26 mouse cellular contexts compared by ENCODE assay signal in the genomic region with DNA sequence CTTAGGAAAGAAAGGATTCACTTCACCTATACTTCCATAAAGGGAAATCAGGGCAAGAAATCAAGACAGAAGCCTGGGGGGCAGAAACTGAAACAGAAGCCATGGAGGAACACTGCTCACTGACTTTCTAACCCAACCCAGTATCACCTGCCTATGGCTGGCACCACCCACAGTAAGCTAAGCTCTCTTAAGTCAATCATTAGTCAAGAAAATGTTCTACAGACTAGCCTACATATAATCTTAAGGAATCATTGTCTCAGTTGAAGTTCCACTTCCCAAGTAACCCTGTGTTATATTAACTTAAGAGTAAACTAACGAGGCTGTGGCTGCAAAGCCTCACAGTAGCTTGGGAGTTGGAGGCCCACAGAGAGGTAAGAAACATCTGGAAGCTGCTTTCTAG. TPM values are rescaled to one million over a fixed set of nuclear protein-coding genes. Genes with fewer than 3 reads are reported as not detected.
DNase-seq lines count a peak whose midpoint lies in the region; ATAC-seq and TF ChIP-seq lines count a peak whose summit lies in the region.
"Had no signal": no experiment of that assay in that cellular context is flagged by ENCODE, and none has a peak within 500 bp of the region (broad histone marks: within the 10 kb centered on the region; RNA-seq: fewer than 3 reads in every experiment).

No protein-coding gene starts in this region.

- TF ChIP-seq CTCF in intestine, postnatal 0 days (IDR thresholded peaks at IDR 0.05; ENCODE audit: low read depth): no peak

- 21% methylated on average over 1 of the region's 1 CpGs for WGBS in intestine, postnatal 0 days
- 53% methylated on average over 1 of the region's 1 CpGs for WGBS in kidney, embryonic 14.5 days

- H3K9me3 ChIP-seq in intestine, postnatal 0 days (ENCODE audit: control insufficient read depth): no peaks in the 10 kb centered on the region
- no peaks in the 10 kb centered on the region for H3K9me3 ChIP-seq in kidney, embryonic 14.5 days (ENCODE audit: control insufficient read depth, low read length)
- H3K9me3 ChIP-seq: embryonic facial prominence, embryonic 10.5 days; forebrain, embryonic 12.5 days; megakaryocyte, embryonic 14.5 days; midbrain, embryonic 15.5 days had no signal

- H3K4me2 ChIP-seq in intestine, postnatal 0 days (replicated peaks; ENCODE audit: low read depth): no peak overlapping the region
- H3K4me2 ChIP-seq in kidney, embryonic 14.5 days (replicated peaks; ENCODE audit: low read depth, low read length): no peak overlapping the region
- H3K4me2 ChIP-seq: forebrain, embryonic 12.5 days; hindbrain, embryonic 14.5 days; midbrain, embryonic 15.5 days had no signal

- no peak overlapping the region for H3K9ac ChIP-seq in intestine, postnatal 0 days (ENCODE audit: low read depth, low read length)
- H3K9ac ChIP-seq in kidney, embryonic 14.5 days (ENCODE audit: low read depth, low read length): no peak overlapping the region
- H3K9ac ChIP-seq: forebrain, embryonic 12.5 days; hindbrain, embryonic 14.5 days; midbrain, embryonic 15.5 days had no signal

- no peaks in the 10 kb centered on the region for H3K4me1 ChIP-seq in intestine, postnatal 0 days (replicated peaks; ENCODE audit: control insufficient read depth, insufficient read depth, low read length)
- no peaks in the 10 kb centered on the region for H3K4me1 ChIP-seq in kidney, embryonic 14.5 days (ENCODE audit: control insufficient read depth, insufficient read depth, low read length)
- H3K4me1 ChIP-seq: embryonic facial prominence, embryonic 10.5 days; forebrain, embryonic 12.5 days; megakaryocyte, embryonic 14.5 days had no signal

- ATAC-seq in intestine, postnatal 0 days: peak; percentile 94
- peak; percentile 71; the same call in 1 of the 2 replicates for ATAC-seq in kidney, embryonic 14.5 days (ENCODE audit: low FRiP score, low TSS enrichment)
- ATAC-seq: midbrain, embryonic 15.5 days had no signal

- no peak overlapping the region for H3K27ac ChIP-seq in intestine, postnatal 0 days (ENCODE audit: low read depth, low read length)
- H3K27ac ChIP-seq in kidney, embryonic 14.5 days (ENCODE audit: low read depth, low read length): no peak overlapping the region
- H3K27ac ChIP-seq: embryonic facial prominence, embryonic 10.5 days; forebrain, embryonic 12.5 days; hindbrain, embryonic 14.5 days; left cerebral cortex, adult 2 months; midbrain, embryonic 15.5 days had no signal

- no peaks in the 10 kb centered on the region for H3K27me3 ChIP-seq in intestine, postnatal 0 days (replicated peaks; ENCODE audit: control insufficient read depth, insufficient read depth, low read length)
- H3K27me3 ChIP-seq in kidney, embryonic 14.5 days (ENCODE audit: control insufficient read depth, insufficient read depth, low read length): no peaks in the 10 kb centered on the region
- H3K27me3 ChIP-seq: forebrain, embryonic 12.5 days; megakaryocyte, embryonic 14.5 days; midbrain, embryonic 15.5 days had no signal

- H3K4me3 ChIP-seq in intestine, postnatal 0 days (ENCODE audit: low read depth, low read length): no peak overlapping the region
- no peak overlapping the region for H3K4me3 ChIP-seq in kidney, embryonic 14.5 days (ENCODE audit: low read length)
- H3K4me3 ChIP-seq: embryonic facial prominence, embryonic 10.5 days; forebrain, embryonic 12.5 days; left cerebral cortex, adult 2 months; megakaryocyte, embryonic 14.5 days; midbrain, embryonic 15.5 days had no signal

- no peaks in the 10 kb centered on the region for H3K36me3 ChIP-seq in intestine, postnatal 0 days (ENCODE audit: control insufficient read depth, insufficient read depth)
- H3K36me3 ChIP-seq in kidney, embryonic 14.5 days (ENCODE audit: control insufficient read depth, insufficient read depth, low read length): no peaks in the 10 kb centered on the region
- H3K36me3 ChIP-seq: embryonic facial prominence, embryonic 10.5 days; forebrain, embryonic 12.5 days; midbrain, embryonic 15.5 days had no signal

- DNase-seq in kidney, postnatal 36 days: peak; percentile 33 to 69
- DNase-seq in yolk sac, embryonic 10.5 days (ENCODE audit: low spot score): peak; percentile 53
- no peak for DNase-seq in spleen, postnatal 4 days (ENCODE audit: low spot score in 2 of 2)
- DNase-seq in right cerebral cortex, postnatal 4 days: no peak
- DNase-seq in layer of hippocampus, postnatal 25 days (ENCODE audit: extremely low spot score in 1 of 2, low spot score in 1 of 2): no peak
- DNase-seq: adrenal gland, postnatal 36 days; B cell, adult 2 months; cerebellum, adult 11-12 months; gastrocnemius, postnatal 10 days; heart, adult 11 months; heart, postnatal 36 days; left cerebral cortex, postnatal 4 days; liver; thymus, adult 18-20 months; thymus, postnatal 4 days had no signal

RNA-seq across cellular contexts. Expression of gene Alkal2, which starts 35.6 kb away (rescaled TPM):
- 0.47 and 1.5 TPM in 2 replicates for polyA plus RNA-seq in intestine, postnatal 0 days (2015; fragmentation: Nextera tagmentation; extraction: Ambion mirVana)
- polyA plus RNA-seq in kidney, embryonic 14.5 days (2014; fragmentation: Nextera tagmentation; extraction: Ambion mirVana): 0.15 and 0.27 TPM in 2 replicates
- 1 to 10 TPM; 3.4 to 4.6 TPM for total RNA-seq in layer of hippocampus, postnatal 25 days (2021)
- total RNA-seq: common myeloid progenitor, adult 5-6 weeks; neutrophil, adult 5-6 weeks had no signal
- polyA plus RNA-seq: liver, embryonic 16.5 days had no signal

Comparison
In these comparisons a context has a peak if more than half of its experiments do, and no peak if none do; other contexts are left out.
1. DNase-seq: peak in kidney, postnatal 36 days (2 of 2) and yolk sac, embryonic 10.5 days (single experiment); none in spleen, postnatal 4 days (0 of 2), right cerebral cortex, postnatal 4 days (single experiment) and layer of hippocampus, postnatal 25 days (0 of 2).